Mouse (Mus musculus) mouse trophoblast stem cell (cell line): ENCODE results near the gene Hpn.

Source experiments
- in situ Hi-C, 2 experiments: fragments of 300-500 bp; cut with MseI, MboI; formaldehyde crosslinking; loops; 2 replicates in 1 of 2; 3 replicates in 1 of 2; pipeline ENCODE4 v1.15.1; 2025

Hpn gene

DNA sequence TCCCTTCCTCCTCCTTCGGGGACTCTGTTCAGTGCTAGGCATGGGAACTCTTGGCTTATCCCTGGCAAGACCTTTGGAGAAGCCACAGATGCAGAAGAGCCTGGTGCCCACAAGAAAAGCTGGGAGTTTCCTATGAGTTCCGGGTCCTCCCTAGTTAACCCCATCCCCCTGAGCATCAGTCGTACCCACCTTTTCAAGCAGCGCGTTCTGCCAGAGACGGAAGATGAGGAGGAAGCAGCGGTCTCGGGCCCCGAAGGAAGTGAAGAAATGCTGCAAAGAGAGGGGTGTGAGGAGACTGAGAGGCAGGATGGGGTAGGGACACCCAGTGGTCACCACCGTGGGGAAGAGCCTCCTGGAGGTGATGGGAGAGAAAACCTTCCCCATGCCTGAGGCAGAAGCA, 25.9 kb upstream of the Hpn start:
- in situ Hi-C loops = no loop called here

GRCm38 (mm10) chr7:31140302-31140701, 25.2 kb upstream of the Hpn start:
- in situ Hi-C loops = no loop called here

DNA sequence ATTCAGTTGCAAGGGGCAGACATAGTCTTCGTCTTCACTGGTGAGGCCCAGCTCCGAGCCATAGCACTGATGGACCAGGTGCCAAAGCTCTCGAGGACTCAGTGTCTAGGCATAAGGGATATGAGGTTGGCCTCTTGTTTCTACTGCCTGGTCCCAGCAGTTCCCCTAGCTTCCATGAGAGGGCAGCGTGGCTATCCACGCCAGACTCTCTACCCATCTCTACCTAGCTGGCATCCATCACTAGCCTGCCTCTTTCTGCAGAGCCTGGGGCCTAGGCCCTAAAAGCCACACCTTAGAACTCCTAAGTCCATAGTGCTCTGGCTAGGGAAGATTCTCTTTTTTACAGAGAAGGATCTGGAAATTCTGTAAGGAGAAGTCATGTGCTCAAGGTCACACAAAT, 24.7 kb upstream of the Hpn start:
- in situ Hi-C loops = no loop called here

- in situ Hi-C loops = no loop called here
Observed at GRCm38 (mm10) chr7:31135717-31136116, 20.6 kb upstream of the Hpn start.

DNA sequence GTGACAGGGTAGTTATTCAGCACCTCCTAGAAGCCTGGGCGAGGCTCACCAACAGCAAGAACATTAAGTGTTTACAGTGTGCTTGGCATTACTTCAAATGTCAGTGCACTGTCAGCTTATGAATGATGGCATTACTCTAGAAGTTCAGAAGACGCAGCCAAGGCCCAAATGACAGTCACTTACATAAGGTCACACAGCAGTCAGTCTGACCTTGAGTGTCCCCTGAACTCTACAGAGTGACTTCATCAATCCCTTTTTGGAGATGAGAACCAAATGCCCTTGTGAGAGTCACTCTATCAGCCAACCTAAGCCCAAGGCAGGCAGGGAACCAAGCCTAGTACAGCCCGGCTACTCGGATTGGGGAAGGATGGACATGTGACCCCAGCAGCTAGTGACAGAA, 16.8 kb upstream of the Hpn start:
- in situ Hi-C loops = loop anchor here in 1 of 2 experiments (5.0 kb wide), 1 partner anchor 40 kb away; no protein-coding TSS in a partner anchor

DNA sequence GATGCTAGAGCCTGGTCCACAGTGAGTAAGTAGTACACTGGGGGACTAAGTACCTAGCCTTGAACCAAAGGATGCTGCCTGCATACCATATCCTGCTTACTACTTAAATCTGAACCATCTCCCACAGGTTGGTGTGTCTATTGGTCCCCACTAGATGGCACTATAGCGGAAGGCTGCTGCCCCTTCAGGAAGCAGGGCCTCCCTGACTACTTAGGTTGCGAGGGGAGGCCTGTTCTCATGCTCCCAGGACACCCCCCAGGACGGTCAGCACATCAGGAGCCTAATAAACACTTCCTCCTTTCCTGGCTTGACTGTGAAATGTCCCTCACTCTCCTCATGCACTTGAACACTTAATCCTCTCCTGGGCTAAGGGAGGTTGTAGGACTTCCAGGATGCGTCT, 15.8 kb upstream of the Hpn start:
- in situ Hi-C loops = loop anchor here in 1 of 2 experiments (5.0 kb wide), 1 partner anchor 41 kb away; no protein-coding TSS in a partner anchor

GRCm38 (mm10) chr7:31130197-31130596, 15.1 kb upstream of the Hpn start:
- in situ Hi-C loops = loop anchor here in 1 of 2 experiments (5.0 kb wide), 1 partner anchor 42 kb away; no protein-coding TSS in a partner anchor

- in situ Hi-C loops = no loop called here
Observed at GRCm38 (mm10) chr7:31128157-31128705, 13.1 kb upstream of the Hpn start.

DNA sequence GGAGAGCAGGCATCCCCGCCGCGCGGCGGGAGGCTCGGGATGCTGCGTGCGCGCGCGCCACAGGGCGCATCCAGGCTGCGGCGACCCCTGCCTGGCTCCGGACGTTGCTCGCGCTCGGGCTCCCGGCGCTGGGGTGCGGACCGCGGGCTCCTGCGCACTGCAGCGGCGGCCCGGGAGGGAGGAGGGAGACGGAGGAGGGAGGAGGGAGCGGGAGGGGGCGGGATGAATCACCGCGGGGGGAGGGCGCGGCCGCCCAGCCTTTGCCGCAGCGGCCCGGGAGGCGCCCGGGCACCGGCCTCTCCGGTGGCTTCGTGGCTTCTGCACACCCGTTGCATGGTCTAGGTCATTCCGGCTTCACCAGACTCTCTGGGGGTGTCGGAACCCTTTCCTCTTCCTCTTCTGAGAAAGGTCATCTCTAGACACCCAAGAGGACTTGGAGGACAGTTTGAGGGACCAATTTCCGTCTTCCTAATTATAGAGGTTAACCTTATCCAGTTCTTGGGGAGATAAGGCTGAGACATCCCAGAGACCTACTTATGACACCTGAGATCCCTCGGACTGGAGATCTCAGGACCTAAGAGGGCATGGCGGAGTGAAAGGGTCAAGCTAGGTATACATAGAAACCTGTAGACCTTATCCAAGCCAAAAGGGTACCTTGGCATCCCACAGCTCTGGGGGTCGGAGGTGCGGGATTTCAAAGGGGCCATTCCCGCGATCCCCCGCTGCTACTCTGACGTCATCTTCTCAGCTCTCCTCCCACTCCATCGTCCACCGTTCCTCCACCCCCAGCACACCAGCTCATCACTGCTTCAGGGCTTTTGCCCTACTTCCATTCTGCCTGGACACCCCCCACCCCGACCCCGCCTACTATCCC, 12.0 kb upstream of the Hpn start, which contains the start of gene Scn1b:
Gene Scn1b (minus strand): TSS at position 153 of the 874 bp plus-strand sequence.
- in situ Hi-C loops = no loop called here

DNA sequence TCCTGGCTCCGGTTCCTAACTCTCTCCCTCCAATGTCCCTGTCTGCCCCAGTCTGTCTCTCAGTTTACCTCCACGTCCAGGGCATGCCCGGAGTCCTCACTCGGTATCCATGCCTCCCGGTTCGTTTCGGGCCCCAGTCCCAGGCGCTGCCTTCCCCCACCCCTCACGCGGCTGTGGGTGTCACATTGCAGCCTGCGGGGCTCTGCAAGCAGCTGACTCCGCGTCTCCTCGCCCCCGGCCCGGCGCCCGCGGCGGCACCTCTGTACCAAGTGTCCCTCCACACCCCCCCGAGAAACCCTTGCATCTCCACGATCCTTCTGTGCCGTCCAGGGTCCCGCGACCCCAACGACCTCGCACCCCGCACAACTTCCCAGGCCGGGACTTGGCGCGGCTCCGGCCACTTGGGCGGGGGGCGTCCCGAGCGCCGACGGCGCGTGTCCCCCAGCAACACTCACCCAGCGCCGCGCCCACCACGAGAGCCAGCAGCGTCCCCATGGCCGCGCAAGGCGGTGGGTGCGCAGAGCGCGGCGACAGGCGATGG, 11.2 kb upstream of the Hpn start:
- in situ Hi-C loops = no loop called here

DNA sequence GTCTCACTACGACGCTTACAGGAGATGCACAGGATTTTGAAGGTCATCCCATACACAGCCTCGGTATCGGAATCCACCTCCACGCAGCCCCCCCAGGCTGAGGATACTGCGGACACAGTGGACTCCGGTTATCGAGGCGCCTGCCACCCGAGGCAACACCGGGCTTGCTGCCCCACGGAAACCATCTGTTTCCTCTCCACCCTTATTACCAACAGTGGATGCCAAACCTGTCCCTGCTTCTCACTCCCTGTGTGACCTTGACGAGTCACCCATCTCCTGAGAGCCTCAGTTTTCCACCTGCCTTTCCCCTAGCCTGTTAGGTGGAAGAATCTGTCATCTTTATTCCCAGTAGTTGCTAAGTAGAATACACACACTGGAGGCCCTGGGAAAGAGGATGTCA, 10.0 kb upstream of the Hpn start:
- in situ Hi-C loops = no loop called here

- in situ Hi-C loops = no loop called here
Observed at GRCm38 (mm10) chr7:31124381-31124780, 9.3 kb upstream of the Hpn start.

GRCm38 (mm10) chr7:31123697-31124096, 8.6 kb upstream of the Hpn start:
- in situ Hi-C loops = no loop called here

GRCm38 (mm10) chr7:31122641-31123631, 7.8 kb upstream of the Hpn start:
- in situ Hi-C loops = no loop called here

GRCm38 (mm10) chr7:31119556-31119955, 4.5 kb upstream of the Hpn start:
- in situ Hi-C loops = no loop called here

GRCm38 (mm10) chr7:31118486-31118885, 3.4 kb upstream of the Hpn start:
- in situ Hi-C loops = no loop called here

DNA sequence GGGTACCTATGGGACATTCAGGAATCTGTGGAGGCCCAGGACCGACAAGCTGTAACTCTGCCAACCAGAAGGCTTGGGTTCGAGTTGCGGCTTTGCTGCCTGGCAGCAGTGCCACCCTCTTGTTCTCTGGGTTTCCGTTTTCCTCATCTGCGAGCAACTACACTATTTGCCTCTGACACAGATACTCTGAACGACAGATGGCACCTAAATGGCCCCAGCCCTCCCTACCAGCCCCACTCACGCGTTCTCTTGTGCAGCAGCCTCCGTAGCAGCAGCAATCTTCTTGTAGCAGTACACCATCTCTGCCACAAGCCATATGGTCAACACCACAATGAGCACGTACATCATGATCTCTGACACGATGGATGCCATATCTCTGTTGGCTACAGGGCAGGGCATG, 2.4 kb upstream of the Hpn start:
- in situ Hi-C loops = no loop called here

DNA sequence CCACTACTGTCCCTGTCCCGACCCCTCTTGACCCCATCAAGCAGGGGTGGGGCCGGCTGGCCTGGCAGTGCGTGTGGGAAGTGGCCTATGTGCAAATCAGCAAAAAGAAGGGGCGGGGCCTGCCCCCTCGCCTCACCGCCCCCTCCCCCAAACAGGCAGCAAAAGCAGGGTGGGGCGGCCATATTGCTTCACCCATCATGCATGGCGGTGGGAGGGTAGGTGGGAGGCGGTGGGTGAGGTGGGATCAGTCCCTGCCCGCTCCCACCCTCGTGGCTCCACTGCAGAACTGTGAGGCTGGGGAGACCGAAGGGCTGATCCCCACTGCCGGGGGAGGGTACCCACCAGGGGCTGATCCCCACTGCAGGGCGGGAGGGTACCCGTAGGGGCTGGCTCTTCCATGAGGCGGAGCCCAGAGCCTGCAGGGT, 1.6 kb upstream of the Hpn start:
- in situ Hi-C loops = no loop called here

DNA sequence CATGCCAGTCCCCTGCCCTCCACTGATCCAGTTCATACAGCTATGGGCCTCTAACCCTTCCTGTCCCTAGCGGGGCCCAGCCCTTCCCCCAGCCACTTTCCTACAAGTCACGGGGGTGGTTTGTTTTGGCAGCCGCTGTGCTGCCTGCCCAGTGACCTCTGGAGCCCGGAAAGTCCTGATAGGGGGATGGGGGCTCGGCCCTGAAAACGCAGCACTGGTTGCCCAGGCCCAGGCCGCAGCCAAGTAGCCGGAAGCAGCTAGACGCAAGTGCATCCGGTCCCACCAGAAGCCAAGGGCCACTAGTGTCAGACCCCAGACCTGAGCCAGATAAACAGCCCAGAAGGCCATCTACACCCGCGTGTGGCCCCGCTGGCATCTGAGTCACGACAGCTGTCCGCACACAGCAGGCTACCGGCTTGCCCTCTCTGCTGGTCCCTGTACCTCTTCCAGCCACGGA, 525 bp upstream of the Hpn start:
- in situ Hi-C loops = no loop called here

DNA sequence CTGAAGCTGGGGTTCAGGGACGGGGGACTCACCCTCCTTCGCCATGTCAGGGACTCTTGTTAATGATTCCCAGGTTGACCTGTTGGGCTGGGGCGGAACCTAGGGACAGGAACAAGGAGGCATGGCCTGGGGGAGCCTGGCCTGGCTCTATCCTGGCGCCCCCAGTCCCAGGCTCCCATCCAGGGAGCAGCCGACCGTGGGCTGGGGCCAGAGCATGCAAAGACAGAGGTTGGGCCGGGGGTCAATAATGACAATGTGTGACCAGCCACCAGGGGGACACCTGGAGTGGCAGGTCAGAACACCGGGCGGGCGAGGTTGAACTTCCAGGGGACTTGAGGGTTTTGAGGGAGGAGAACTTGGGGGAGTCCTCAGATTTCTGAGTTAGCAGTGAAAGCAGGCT, 444 bp downstream of the Hpn start:
- in situ Hi-C loops = no loop called here

DNA sequence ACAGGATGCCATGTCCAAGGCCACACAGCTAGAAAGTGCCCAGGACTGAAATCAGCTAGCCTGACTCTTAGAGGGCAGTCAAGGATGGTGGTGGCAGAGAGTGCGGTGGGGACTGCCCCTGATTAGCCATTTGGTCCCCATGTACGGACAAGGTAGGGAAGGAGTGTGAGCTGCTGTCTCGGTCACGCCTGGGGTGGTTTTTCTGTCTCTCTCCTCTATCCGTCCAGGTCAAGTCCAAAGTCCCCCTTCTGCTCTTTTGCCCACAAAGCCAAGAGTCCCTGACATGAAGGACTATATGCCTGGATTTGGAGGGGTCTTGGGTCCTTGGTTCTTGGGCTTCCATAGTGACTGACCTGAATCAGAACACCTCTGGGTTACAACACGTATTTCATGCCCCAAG, 1.3 kb downstream of the Hpn start:
- in situ Hi-C loops = no loop called here
